ENCODE assay signal across 24 mouse cellular contexts in genomic region chr14:54270413-54270812, GRCm38 (mm10). TPM values are rescaled to one million over a fixed set of nuclear protein-coding genes. Genes with fewer than 3 reads are reported as not detected.
DNase-seq lines count a peak whose midpoint lies in the region.
"Had no signal": no experiment of that assay in that cellular context is flagged by ENCODE, and none has a peak within 500 bp of the region (broad histone marks: within the 10 kb centered on the region; RNA-seq: fewer than 3 reads in every experiment).

No protein-coding gene starts in this region.

- intact Hi-C loops in heart, postnatal 25 days (cut with DNase I), result no loop called here

- no peaks in the 10 kb centered on the region for H3K9me3 ChIP-seq in heart, embryonic 10.5 days
- H3K9me3 ChIP-seq: G1E had no signal

- 85% methylated on average over 3 of the region's 3 CpGs for WGBS in heart, embryonic 10.5 days

- peak; percentile 40 for DNase-seq in heart, adult 11 months
- no peak for DNase-seq in heart, postnatal 4 days
- peak; percentile 59 for DNase-seq in heart, embryonic 10.5 days (ENCODE audit: low spot score)
- DNase-seq in heart, postnatal 25 days (ENCODE audit: low spot score), result no peak
- DNase-seq in urinary bladder, postnatal 4 days (ENCODE audit: low spot score in 2 of 2), result peak; percentile 1 to 17
- DNase-seq in urinary bladder, postnatal 14 days (ENCODE audit: low spot score), result no peak
- DNase-seq: adrenal gland, adult 2 months; adrenal gland, adult 8-10 months; adrenal gland, postnatal 10 days; adrenal gland, postnatal 14 days; adrenal gland, postnatal 25 days; adrenal gland, postnatal 36 days; B cell, adult 2 months; cerebellum, adult 11 months; cerebellum, adult 11-12 months; cerebellum, adult 18-20 months had no signal

- peaks cover 4% of the 10 kb centered on the region for H3K4me1 ChIP-seq in heart, embryonic 10.5 days

- H3K27ac ChIP-seq in heart, embryonic 10.5 days, result no peak overlapping the region

- peaks cover 31% of the 10 kb centered on the region for H3K36me3 ChIP-seq in heart, embryonic 10.5 days

- H3K27me3 ChIP-seq in heart, embryonic 10.5 days (ENCODE audit: insufficient read depth, poor library complexity, severe bottlenecking), result no peaks in the 10 kb centered on the region
- H3K27me3 ChIP-seq: CH12.LX, Patski had no signal

- H3K4me3 ChIP-seq in heart, embryonic 10.5 days, result no peak overlapping the region

RNA-seq across cellular contexts. Expression of gene Olfr49, which starts 14.3 kb away (rescaled TPM):
- total RNA-seq in heart, postnatal 4 days (2021), result not detected
- polyA plus RNA-seq in heart, embryonic 10.5 days (2016; fragmentation: Nextera tagmentation; extraction: Ambion mirVana), result 0.08 TPM in 1 of 2 replicates, not detected in the other
- not detected for total RNA-seq in heart, postnatal 25 days (2021)
- total RNA-seq: adrenal gland, adult 2 months; adrenal gland, postnatal 10 days; adrenal gland, postnatal 14 days; adrenal gland, postnatal 25 days; adrenal gland, postnatal 36 days; adrenal gland, postnatal 4 days; CH12.LX; ES-E14; MEL had no signal
- polyA plus RNA-seq: adrenal gland, adult 2 months; brain, embryonic 14.5 days; C2C12; G1E had no signal

RNA-seq across cellular contexts. Expression of gene Abhd4, which starts 16.4 kb away (rescaled TPM):
- total RNA-seq in heart, postnatal 4 days (2021), result 10 to 100 TPM; 65.0 to 65.1 TPM
- 66.0 and 89.0 TPM in 2 replicates for polyA plus RNA-seq in heart, embryonic 10.5 days (2016; fragmentation: Nextera tagmentation; extraction: Ambion mirVana)
- total RNA-seq in heart, postnatal 25 days (2021), result 10 to 100 TPM; 44.6 to 44.8 TPM

RNA-seq across cellular contexts. Expression of gene Dad1, which starts 16.5 kb away (rescaled TPM):
- total RNA-seq in heart, postnatal 4 days (2021), result 100 to 1,000 TPM; 132 to 145 TPM
- 298 and 356 TPM in 2 replicates for polyA plus RNA-seq in heart, embryonic 10.5 days (2016; fragmentation: Nextera tagmentation; extraction: Ambion mirVana)
- 100 to 1,000 TPM; 103 to 112 TPM for total RNA-seq in heart, postnatal 25 days (2021)

Comparison
In these comparisons a context has a peak if more than half of its experiments do, and no peak if none do; other contexts are left out.
1. DNase-seq: peak in heart, adult 11 months (single experiment), heart, embryonic 10.5 days (single experiment) and urinary bladder, postnatal 4 days (2 of 2); none in heart, postnatal 4 days (single experiment), heart, postnatal 25 days (single experiment) and urinary bladder, postnatal 14 days (single experiment).